Mouse (Mus musculus): ENCODE measurements around the gene Capn2. TPM values are rescaled to one million over a fixed set of nuclear protein-coding genes. Genes with fewer than 3 reads are reported as not detected.

The Capn2 gene
- polyA plus RNA-seq, 1 experiment from 2014 or later = 63.8 TPM

DNA sequence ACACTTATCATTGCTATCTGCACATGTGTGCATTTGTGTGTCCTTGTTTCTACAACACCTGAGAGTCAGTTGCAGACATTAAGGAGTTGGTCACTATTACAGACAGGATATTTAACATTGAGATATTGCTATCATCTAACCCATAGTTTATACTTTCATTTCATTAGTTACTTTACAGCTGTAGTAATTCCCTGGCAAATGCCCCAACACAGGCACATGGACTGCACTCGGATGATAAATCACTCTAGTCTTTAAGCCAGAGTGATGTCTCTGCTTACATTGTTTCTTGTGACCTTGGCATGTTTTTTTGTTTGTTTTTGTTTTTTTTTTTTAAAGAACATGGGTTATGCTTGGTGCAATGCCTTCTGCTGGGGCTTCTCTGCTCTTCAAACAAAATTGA lies 26.5 kb upstream of the Capn2 start:
- H3K27me3 ChIP-seq = no peaks in the 10 kb centered on the region
- no peak for ATAC-seq
- 78% methylated on average over 1 of the region's 1 CpGs for WGBS
- no peak overlapping the region for H3K4me3 ChIP-seq
- no peak overlapping the region for H3K9ac ChIP-seq
- H3K27ac ChIP-seq = no peak overlapping the region
- no peak overlapping the region for H3K4me2 ChIP-seq
- H3K4me1 ChIP-seq = peaks cover 3% of the 10 kb centered on the region; the same call in 1 of the 2 replicates
- H3K36me3 ChIP-seq (ENCODE audit: poor library complexity, severe bottlenecking) = no peaks in the 10 kb centered on the region
- H3K9me3 ChIP-seq (replicated peaks) = peaks cover 9% of the 10 kb centered on the region; the same call in 1 of the 2 replicates

DNA sequence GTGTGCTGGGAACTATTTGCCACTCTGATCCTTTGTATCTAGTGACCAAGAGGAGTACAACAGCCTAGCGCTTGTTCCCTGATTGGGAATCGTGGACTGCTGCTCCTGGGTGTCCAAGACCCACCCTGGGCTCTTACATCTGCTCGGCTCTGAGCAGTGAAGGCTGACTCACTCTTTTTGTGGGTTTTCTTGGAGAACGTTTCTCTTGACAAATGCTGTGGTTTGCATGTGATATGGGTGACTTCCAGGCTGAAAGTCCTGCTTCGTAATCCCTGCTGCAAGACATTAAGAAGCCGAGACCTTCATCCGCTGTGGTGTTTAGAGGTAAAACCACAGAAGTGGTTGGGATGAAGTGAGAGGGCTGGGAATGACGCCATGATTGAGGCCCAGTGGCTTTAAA lies 25.7 kb upstream of the Capn2 start:
- H3K36me3 ChIP-seq (ENCODE audit: poor library complexity, severe bottlenecking) = no peaks in the 10 kb centered on the region
- peaks cover 4% of the 10 kb centered on the region; the same call in 1 of the 2 replicates for H3K4me1 ChIP-seq
- H3K4me2 ChIP-seq = no peak overlapping the region
- WGBS = 88% methylated on average over 8 of the region's 8 CpGs
- no peak overlapping the region for H3K9ac ChIP-seq
- H3K9me3 ChIP-seq (replicated peaks) = peaks cover 9% of the 10 kb centered on the region; the same call in 1 of the 2 replicates
- H3K4me3 ChIP-seq = no peak overlapping the region
- no peak for ATAC-seq
- H3K27ac ChIP-seq = no peak overlapping the region
- H3K27me3 ChIP-seq = no peaks in the 10 kb centered on the region

DNA sequence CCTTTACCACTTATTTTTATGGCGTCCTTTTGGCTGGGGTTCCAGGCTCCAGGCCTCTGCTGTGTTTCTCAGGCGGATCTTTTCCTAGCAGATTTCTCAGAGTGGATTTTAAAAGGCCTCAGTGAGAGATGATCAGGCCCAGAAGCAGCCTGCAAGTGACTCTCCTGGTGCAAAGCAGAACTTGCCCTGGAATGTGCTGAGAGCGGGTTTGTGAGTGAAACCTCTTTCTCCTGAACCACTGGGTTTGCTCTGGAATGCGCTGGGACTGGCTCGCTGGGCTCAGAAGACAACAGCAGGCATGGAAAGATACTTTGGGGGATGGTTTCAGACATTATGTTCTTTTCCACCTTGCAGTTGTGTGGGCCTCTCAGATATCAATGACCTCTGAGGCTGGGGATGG lies 24.7 kb upstream of the Capn2 start:
- H3K36me3 ChIP-seq (ENCODE audit: poor library complexity, severe bottlenecking) = no peaks in the 10 kb centered on the region
- H3K27ac ChIP-seq = no peak overlapping the region
- no peak overlapping the region for H3K4me2 ChIP-seq
- no peaks in the 10 kb centered on the region for H3K27me3 ChIP-seq
- no peak for ATAC-seq
- H3K9me3 ChIP-seq (replicated peaks) = peaks cover 9% of the 10 kb centered on the region; the same call in 1 of the 2 replicates
- H3K4me1 ChIP-seq = peaks cover 4% of the 10 kb centered on the region; the same call in 1 of the 2 replicates
- no peak overlapping the region for H3K9ac ChIP-seq
- 73% methylated on average over 5 of the region's 5 CpGs for WGBS
- no peak overlapping the region for H3K4me3 ChIP-seq

DNA sequence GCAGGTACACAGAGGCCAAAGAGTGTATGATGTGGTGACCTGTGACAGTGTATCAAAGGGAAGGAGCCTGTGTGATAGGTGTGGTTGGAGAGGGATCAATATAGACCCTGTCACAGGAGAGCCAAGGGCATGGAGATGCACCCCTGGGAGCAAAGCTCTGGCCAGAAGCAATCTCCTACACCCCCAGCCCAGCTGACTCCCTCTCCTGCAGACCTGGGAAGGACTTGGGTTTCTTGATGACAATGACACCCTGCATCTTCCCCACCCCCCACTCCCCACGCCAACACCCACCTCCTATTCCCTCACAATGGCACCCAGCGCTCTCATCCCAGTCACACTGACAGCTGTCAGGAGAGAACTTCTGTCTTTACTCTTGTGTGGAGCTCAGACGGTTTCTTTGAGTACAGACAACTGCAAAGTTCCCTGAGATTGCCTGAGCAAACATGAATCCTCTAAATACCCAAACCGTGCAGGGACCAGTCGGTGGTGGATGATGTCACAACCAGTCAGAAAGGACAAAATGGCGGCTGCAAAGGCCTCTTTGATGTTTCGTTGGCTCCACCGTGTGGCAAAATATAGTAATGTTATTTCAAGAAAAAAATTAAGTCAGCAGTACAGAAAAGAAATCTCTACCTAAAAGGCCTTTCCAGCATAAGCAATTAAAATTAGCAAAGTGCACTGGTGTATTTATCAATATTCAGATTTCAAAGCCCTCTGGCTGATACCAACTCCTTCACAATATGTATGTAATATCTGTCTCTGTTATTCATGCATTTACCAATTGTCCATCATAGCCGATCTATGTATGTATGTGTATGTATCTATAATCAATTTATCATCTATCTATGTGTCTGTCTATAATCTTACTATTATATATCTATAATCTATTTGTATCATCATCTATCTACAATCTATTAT lies 21.9 kb upstream of the Capn2 start:
- H3K4me3 ChIP-seq = peak overlapping the region; percentile 44
- 19% methylated on average over 9 of the region's 9 CpGs for WGBS
- peak; percentile 92 for ATAC-seq

DNA sequence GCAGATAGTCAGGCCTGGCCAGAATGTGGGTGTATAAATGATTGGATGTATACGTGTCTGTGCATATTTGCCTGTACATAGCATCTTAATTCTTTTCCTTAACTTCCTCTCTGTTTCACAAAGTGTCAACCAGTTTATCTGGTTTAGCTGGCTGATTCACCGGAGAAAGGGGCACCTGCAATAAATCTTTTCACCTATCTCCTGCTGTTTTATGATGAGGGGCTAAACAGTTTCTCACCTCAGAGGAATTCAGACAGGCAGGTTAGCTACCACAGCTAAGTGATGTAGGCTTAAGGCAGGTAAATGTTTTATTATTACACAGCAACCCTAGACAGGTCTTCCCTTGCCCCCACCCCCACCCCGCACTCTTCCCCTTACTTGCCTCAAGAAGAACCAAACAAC lies 17.7 kb upstream of the Capn2 start:
- H3K4me3 ChIP-seq = no peak overlapping the region
- peaks cover 4% of the 10 kb centered on the region; the same call in 1 of the 2 replicates for H3K4me1 ChIP-seq
- ATAC-seq = no peak
- no peak overlapping the region for H3K4me2 ChIP-seq
- no peaks in the 10 kb centered on the region; the same call in 1 of the 2 replicates for H3K27me3 ChIP-seq
- no peak overlapping the region for H3K27ac ChIP-seq
- no peaks in the 10 kb centered on the region for H3K9me3 ChIP-seq (replicated peaks)
- no peak overlapping the region for H3K9ac ChIP-seq
- H3K36me3 ChIP-seq (ENCODE audit: poor library complexity, severe bottlenecking) = no peaks in the 10 kb centered on the region
- WGBS = 87% methylated on average over 3 of the region's 3 CpGs

More for the DNA sequence above, 21.9 kb upstream of the Capn2 start:
- H3K4me2 ChIP-seq = peak overlapping the region; percentile 62
- H3K4me1 ChIP-seq = peaks cover 4% of the 10 kb centered on the region; the same call in 1 of the 2 replicates
- 0 out of 2 replicates have a peak overlapping the region, but pooled peaks have one; percentile 57 for H3K27ac ChIP-seq
- H3K9me3 ChIP-seq (replicated peaks) = no peaks in the 10 kb centered on the region
- H3K27me3 ChIP-seq = no peaks in the 10 kb centered on the region
- H3K9ac ChIP-seq = peak overlapping the region; percentile 67
- no peaks in the 10 kb centered on the region for H3K36me3 ChIP-seq (ENCODE audit: poor library complexity, severe bottlenecking)

DNA sequence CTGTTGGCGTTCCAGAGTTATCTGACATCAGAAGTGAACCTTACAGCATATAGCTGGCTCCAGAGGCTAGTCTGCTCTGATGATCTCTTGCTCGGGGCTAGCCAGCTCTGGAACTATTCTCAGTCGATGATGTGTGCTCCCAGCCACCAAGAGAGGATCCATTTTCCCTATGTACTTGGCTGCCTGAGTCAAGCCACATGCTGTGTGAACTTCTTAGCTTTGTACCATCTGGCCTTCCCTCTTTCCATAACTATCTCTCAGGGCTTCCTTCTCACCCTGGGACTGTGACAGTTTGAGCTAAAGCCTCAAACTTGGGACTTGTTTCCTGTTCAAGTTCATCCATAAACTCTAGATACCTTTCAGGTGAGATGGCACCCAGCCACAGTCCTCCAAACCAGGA lies 16.2 kb upstream of the Capn2 start:
- no peaks in the 10 kb centered on the region for H3K9me3 ChIP-seq (replicated peaks)
- 76% methylated on average over 3 of the region's 3 CpGs for WGBS
- H3K4me1 ChIP-seq = peaks cover 2% of the 10 kb centered on the region
- H3K27ac ChIP-seq = no peak overlapping the region
- no peak for ATAC-seq
- H3K4me3 ChIP-seq = no peak overlapping the region
- no peaks in the 10 kb centered on the region; the same call in 1 of the 2 replicates for H3K27me3 ChIP-seq
- H3K36me3 ChIP-seq (ENCODE audit: poor library complexity, severe bottlenecking) = no peaks in the 10 kb centered on the region
- H3K9ac ChIP-seq = no peak overlapping the region
- no peak overlapping the region for H3K4me2 ChIP-seq

DNA sequence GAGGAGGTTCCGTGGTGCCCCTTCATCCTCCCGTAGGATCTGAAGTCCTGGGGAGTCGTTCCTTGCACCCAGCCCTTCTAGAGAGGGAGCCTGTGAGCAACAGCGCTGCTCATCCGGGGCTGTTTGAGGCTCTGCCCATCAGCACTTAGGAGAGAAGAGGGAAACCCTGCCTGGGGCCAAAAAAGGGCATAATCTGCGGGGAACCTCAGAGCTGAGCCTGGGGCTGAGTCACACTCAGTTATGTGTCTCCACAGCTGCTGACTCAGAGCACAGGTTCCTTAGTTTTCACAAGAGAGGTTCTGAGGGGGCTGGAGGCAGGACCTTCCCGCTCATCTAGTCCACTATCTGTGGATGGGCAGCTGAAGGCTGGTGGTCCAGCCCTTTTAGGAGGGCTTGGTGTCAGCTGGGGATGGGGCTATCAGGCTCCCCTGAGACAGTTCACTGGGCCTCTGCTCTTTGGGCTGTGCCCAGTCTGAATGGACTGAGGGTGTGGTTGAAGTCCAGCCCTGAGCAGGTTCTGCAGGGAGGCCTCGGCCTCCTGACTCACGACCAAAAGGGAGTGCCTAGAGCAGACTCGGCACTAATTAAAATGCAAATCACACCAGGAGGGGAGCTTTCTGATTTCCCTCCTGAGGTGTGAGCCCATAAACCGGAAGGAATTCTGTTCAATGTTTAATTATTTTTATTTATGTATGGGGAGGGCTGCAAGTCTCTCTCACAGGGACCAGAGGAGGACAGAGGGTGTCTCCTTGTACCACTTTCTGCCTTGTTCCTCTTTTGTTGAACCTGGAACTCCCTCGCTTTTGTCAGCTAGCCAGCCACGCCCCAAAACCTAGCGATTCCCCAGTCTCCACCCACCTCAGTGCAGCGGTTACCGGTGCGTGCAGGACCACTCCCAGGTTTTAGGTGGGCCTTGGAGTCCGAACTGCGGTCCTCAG lies 10.8 kb upstream of the Capn2 start:
- ATAC-seq = peak; percentile 57

DNA sequence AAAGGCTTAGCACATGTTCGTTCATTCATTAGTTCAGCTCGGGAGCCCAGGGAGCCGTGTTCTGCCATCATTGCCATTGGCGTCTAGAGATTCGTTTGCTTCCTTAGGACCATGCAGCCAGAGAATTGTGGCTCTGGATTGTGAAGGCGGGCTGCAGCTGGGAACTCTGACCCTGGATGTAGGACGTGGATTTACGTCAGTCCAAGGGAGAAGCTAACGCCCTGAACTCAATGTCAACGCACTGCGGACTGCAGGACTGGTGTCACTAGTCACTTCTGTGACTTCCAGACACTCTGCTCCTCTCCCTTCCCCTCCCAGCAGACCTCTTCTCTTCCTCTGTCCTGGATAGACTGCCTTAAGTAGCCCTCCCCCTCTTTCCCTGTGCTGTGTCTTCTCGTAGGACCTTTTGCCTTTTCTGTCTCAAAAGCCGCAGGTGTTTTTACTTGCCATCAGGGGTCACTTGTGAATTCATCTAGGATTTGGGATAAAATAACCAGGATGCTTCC lies 9.9 kb upstream of the Capn2 start:
- no peak overlapping the region for H3K27ac ChIP-seq
- H3K4me3 ChIP-seq = no peak overlapping the region
- no peaks in the 10 kb centered on the region for H3K9me3 ChIP-seq (replicated peaks)
- no peak overlapping the region for H3K9ac ChIP-seq
- ATAC-seq = no peak
- no peak overlapping the region for H3K4me2 ChIP-seq
- WGBS = 41% methylated on average over 13 of the region's 13 CpGs
- no peaks in the 10 kb centered on the region for H3K36me3 ChIP-seq (ENCODE audit: poor library complexity, severe bottlenecking)
- peaks cover 20% of the 10 kb centered on the region for H3K27me3 ChIP-seq
- H3K4me1 ChIP-seq = peaks cover 14% of the 10 kb centered on the region

More for the DNA sequence above, 10.8 kb upstream of the Capn2 start:
- Histone ChIP-seq H3K4me1 (peaks cover 14% of the 10 kb centered on the region), H3K27me3 (peaks cover 20% of the 10 kb centered on the region), H3K4me2 (peak overlapping the region; percentile 50), H3K27ac (no peak overlapping the region), H3K4me3 (no peak overlapping the region), H3K9ac (peak overlapping the region; percentile 26; the same call in 1 of the 2 replicates), H3K9me3 (replicated peaks) (no peaks in the 10 kb centered on the region), H3K36me3 (ENCODE audit: poor library complexity, severe bottlenecking) (no peaks in the 10 kb centered on the region)
- 6% methylated on average over 19 of the region's 19 CpGs for WGBS

DNA sequence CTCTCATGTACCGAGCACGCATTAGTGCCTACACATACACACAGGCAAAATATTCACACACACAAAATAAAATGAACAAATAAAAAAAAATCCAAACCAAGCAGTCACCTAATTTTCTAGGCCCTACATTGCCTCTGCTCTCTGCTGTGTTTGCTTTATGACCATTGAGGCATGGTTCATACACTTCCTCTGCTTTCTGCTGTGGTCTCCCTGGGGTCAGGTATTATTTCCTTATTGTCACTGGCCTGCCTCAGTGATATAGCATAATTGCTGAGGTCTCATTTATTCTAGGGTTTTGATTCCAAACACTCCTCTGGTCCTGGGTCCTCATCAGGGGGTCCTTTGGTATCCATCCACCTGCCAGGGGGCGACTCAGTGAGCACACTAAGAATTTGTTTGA lies 8.2 kb upstream of the Capn2 start:
- H3K27me3 ChIP-seq = peaks cover 20% of the 10 kb centered on the region
- H3K9me3 ChIP-seq (replicated peaks) = no peaks in the 10 kb centered on the region
- 83% methylated on average over 3 of the region's 3 CpGs for WGBS
- H3K4me1 ChIP-seq = peaks cover 14% of the 10 kb centered on the region
- H3K27ac ChIP-seq = no peak overlapping the region
- no peak overlapping the region for H3K9ac ChIP-seq
- no peak for ATAC-seq
- H3K4me2 ChIP-seq = no peak overlapping the region
- no peaks in the 10 kb centered on the region for H3K36me3 ChIP-seq (ENCODE audit: poor library complexity, severe bottlenecking)
- H3K4me3 ChIP-seq = no peak overlapping the region

DNA sequence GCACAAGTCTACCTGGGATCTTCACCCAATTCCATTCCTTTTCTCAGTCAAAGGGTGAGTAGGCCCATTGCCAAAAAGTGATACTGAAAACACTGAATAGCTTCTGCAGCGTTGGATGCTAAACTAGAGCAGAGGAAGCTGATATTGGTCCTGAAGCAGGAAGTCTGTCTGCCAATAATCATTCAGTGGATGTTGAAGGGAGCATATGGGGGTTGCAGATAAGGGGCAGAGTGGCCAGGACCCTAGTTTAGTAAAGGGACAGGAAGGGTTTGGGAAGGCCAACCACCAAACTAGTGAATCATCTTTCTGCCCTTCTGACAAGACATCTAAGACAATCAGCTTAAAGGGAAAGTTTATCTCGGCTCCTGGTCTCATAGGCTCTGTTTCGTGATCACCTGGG lies 6.3 kb upstream of the Capn2 start:
- no peaks in the 10 kb centered on the region for H3K36me3 ChIP-seq (ENCODE audit: poor library complexity, severe bottlenecking)
- no peak overlapping the region for H3K9ac ChIP-seq
- H3K27ac ChIP-seq = no peak overlapping the region
- H3K4me2 ChIP-seq = no peak overlapping the region
- H3K4me1 ChIP-seq = peaks cover 13% of the 10 kb centered on the region
- 86% methylated on average over 3 of the region's 3 CpGs for WGBS
- peaks cover 31% of the 10 kb centered on the region for H3K27me3 ChIP-seq
- H3K9me3 ChIP-seq (replicated peaks) = no peaks in the 10 kb centered on the region
- no peak overlapping the region for H3K4me3 ChIP-seq
- ATAC-seq = no peak

DNA sequence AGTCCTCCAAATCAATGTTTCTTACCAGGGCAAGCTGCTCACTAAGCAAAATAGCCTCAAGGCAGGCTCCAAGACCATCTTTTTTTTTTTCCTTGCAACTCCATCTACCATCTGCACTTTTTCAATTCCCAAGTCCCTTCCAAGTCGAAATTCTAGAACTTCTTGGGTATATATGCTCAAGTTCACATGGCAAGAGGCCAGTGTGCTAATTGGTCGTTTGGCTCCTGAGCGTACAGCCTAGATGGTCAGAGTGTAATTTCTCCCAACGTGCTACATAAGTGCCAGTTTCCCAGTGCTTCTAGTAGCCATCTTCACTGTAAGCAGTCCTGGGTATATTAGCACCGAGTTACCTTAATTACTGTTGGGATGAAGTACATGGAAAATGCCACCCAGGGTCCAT lies 5.6 kb upstream of the Capn2 start:
- Histone ChIP-seq H3K4me3 (no peak overlapping the region), H3K4me1 (peaks cover 6% of the 10 kb centered on the region), H3K27me3 (peaks cover 33% of the 10 kb centered on the region), H3K36me3 (ENCODE audit: poor library complexity, severe bottlenecking) (no peaks in the 10 kb centered on the region), H3K9me3 (replicated peaks) (no peaks in the 10 kb centered on the region), H3K9ac (no peak overlapping the region), H3K4me2 (no peak overlapping the region), H3K27ac (no peak overlapping the region)
- ATAC-seq = no peak
- 75% methylated on average over 5 of the region's 5 CpGs for WGBS

Measured in forebrain, embryonic 13.5 days (tissue).